Mouse (Mus musculus): ENCODE results near the gene Rgs11. TPM values are rescaled to one million over a fixed set of nuclear protein-coding genes. Genes with fewer than 3 reads are reported as not detected.
A peak's percentile ranks its signal among the peaks of the same experiment; 100 is the strongest.

The Rgs11 gene
- polyA plus RNA-seq, 1 experiment = 4.7 TPM

- Histone ChIP-seq H3K4me1 (ENCODE audit: control insufficient read depth, insufficient read depth, low read length) (peaks cover 23% of the 10 kb centered on the region), H3K27ac (ENCODE audit: insufficient read depth, low read depth, low read length) (peak overlapping the region; percentile 57), H3K4me3 (ENCODE audit: insufficient read depth, low read length) (peak overlapping the region; percentile 68)
- TF ChIP-seq POLR2A (IDR thresholded peaks at IDR 0.05; ENCODE audit: borderline replicate concordance, low read depth, low read length) (no peak), CTCF (IDR thresholded peaks at IDR 0.05; ENCODE audit: low read depth, low read length) (peak; percentile 84)
Measured at GRCm38 (mm10) chr17:26243471-26244100, 40.8 kb downstream of the Rgs11 start.

GRCm38 (mm10) chr17:26244101-26244841 lies 41.5 kb downstream of the Rgs11 start, which contains the start of gene Fam234a:
Fam234a (minus strand) TSS chr17:26244242.
- Histone ChIP-seq H3K4me1 (ENCODE audit: control insufficient read depth, insufficient read depth, low read length) (peaks cover 23% of the 10 kb centered on the region), H3K4me3 (ENCODE audit: insufficient read depth, low read length) (peak within 1 kb of the TSS; percentile 68), H3K27ac (ENCODE audit: insufficient read depth, low read depth, low read length) (peak within 1 kb of the TSS; percentile 69)
- TF ChIP-seq CTCF (IDR thresholded peaks at IDR 0.05; ENCODE audit: low read depth, low read length) = no peak
- TF ChIP-seq POLR2A (IDR thresholded peaks at IDR 0.05; ENCODE audit: borderline replicate concordance, low read depth, low read length) = no peak

- Histone ChIP-seq H3K4me3 (ENCODE audit: insufficient read depth, low read length) (peak overlapping the region; percentile 82; the same call in 1 of the 2 replicates), H3K4me1 (ENCODE audit: control insufficient read depth, insufficient read depth, low read length) (peaks cover 15% of the 10 kb centered on the region), H3K27ac (ENCODE audit: insufficient read depth, low read depth, low read length) (peak overlapping the region; percentile 86)
- TF ChIP-seq POLR2A (IDR thresholded peaks at IDR 0.05; ENCODE audit: borderline replicate concordance, low read depth, low read length) = no peak
- no peak for TF ChIP-seq CTCF (IDR thresholded peaks at IDR 0.05; ENCODE audit: low read depth, low read length)
Measured at GRCm38 (mm10) chr17:26251886-26252538, 49.3 kb downstream of the Rgs11 start.

GRCm38 (mm10) chr17:26252539-26253251 lies 49.9 kb downstream of the Rgs11 start, which contains the start of gene Luc7l:
Luc7l (plus strand) TSS chr17:26252896.
- Histone ChIP-seq H3K4me1 (ENCODE audit: control insufficient read depth, insufficient read depth, low read length) (peaks cover 15% of the 10 kb centered on the region), H3K4me3 (ENCODE audit: insufficient read depth, low read length) (peak within 1 kb of the TSS; percentile 82), H3K27ac (ENCODE audit: insufficient read depth, low read depth, low read length) (peak within 1 kb of the TSS; percentile 86)
- TF ChIP-seq POLR2A (IDR thresholded peaks at IDR 0.05; ENCODE audit: borderline replicate concordance, low read depth, low read length) = 0 out of 2 replicates have a peak, but pooled peaks have one; percentile 24
- no peak for TF ChIP-seq CTCF (IDR thresholded peaks at IDR 0.05; ENCODE audit: low read depth, low read length)

- Histone ChIP-seq H3K27ac (ENCODE audit: insufficient read depth, low read depth, low read length) (peak overlapping the region; percentile 86), H3K4me1 (ENCODE audit: control insufficient read depth, insufficient read depth, low read length) (peaks cover 15% of the 10 kb centered on the region), H3K4me3 (ENCODE audit: insufficient read depth, low read length) (peak overlapping the region; percentile 82)
- TF ChIP-seq POLR2A (IDR thresholded peaks at IDR 0.05; ENCODE audit: borderline replicate concordance, low read depth, low read length) (no peak), CTCF (IDR thresholded peaks at IDR 0.05; ENCODE audit: low read depth, low read length) (no peak)
Measured at GRCm38 (mm10) chr17:26253399-26253798, 50.6 kb downstream of the Rgs11 start.

DNA sequence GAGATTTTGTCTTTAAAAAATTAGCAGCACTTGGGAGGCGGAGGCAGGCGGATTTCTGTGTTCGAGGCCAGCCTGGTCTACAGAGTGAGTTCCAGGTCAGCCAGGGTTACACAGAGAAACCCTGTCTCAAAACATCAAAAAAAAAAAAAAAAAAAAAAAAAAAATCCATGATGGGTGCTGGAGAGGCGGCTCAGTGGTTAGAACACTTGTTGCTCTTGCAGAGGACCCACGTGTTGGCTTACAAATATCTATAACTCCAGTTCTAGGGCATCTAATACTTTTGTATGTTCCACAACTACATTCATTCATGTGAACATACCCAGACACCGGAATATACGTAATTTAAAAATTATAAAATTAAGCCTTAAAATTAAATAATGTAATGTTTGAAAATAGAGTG lies 52.6 kb downstream of the Rgs11 start:
- Histone ChIP-seq H3K4me1 (ENCODE audit: control insufficient read depth, insufficient read depth, low read length) (peaks cover 15% of the 10 kb centered on the region), H3K4me3 (ENCODE audit: insufficient read depth, low read length) (no peak overlapping the region), H3K27ac (ENCODE audit: insufficient read depth, low read depth, low read length) (no peak overlapping the region)
- no peak for TF ChIP-seq POLR2A (IDR thresholded peaks at IDR 0.05; ENCODE audit: borderline replicate concordance, low read depth, low read length)
- TF ChIP-seq CTCF (IDR thresholded peaks at IDR 0.05; ENCODE audit: low read depth, low read length) = no peak

Other genes with a start within 250 kb of the Rgs11 start
- 12.1 and 12.7 TPM in 2 replicates for gene Capn15, start 217.2 kb upstream of the Rgs11 start, polyA plus RNA-seq (2012; ENCODE audit: insufficient read depth, insufficient read length, missing spikeins)
- 7.9 and 8.3 TPM in 2 replicates for gene Rab11fip3, start 133.4 kb upstream of the Rgs11 start, polyA plus RNA-seq (2012; ENCODE audit: insufficient read depth, insufficient read length, missing spikeins)
- gene Decr2, start 112.6 kb upstream of the Rgs11 start, polyA plus RNA-seq (2012; ENCODE audit: insufficient read depth, insufficient read length, missing spikeins) = 29.0 and 30.7 TPM in 2 replicates
- 25.6 and 28.4 TPM in 2 replicates for gene Nme4, start 107.3 kb upstream of the Rgs11 start, polyA plus RNA-seq (2012; ENCODE audit: insufficient read depth, insufficient read length, missing spikeins)
- gene Tmem8, start 89.7 kb upstream of the Rgs11 start, polyA plus RNA-seq (2012; ENCODE audit: insufficient read depth, insufficient read length, missing spikeins) = 58.4 and 67.5 TPM in 2 replicates
- 72.1 and 74.7 TPM in 2 replicates for gene Mrpl28, start 79.5 kb upstream of the Rgs11 start, polyA plus RNA-seq (2012; ENCODE audit: insufficient read depth, insufficient read length, missing spikeins)
- 31.6 and 40.1 TPM in 2 replicates for gene Axin1, start 64.3 kb upstream of the Rgs11 start, polyA plus RNA-seq (2012; ENCODE audit: insufficient read depth, insufficient read length, missing spikeins)
- not detected in 2 replicates for gene Pdia2, start 3.9 kb upstream of the Rgs11 start, polyA plus RNA-seq (2012; ENCODE audit: insufficient read depth, insufficient read length, missing spikeins)
- not detected in 2 replicates for gene Arhgdig, start 4.8 kb downstream of the Rgs11 start, polyA plus RNA-seq (2012; ENCODE audit: insufficient read depth, insufficient read length, missing spikeins)
- 117 and 136 TPM in 2 replicates for gene Fam234a, start 41.3 kb downstream of the Rgs11 start, polyA plus RNA-seq (2012; ENCODE audit: insufficient read depth, insufficient read length, missing spikeins)
- gene Luc7l, start 49.9 kb downstream of the Rgs11 start, polyA plus RNA-seq (2012; ENCODE audit: insufficient read depth, insufficient read length, missing spikeins) = 37.4 and 41.2 TPM in 2 replicates
- 6.6 and 7.9 TPM in 2 replicates for gene Neurl1b, start 211.9 kb downstream of the Rgs11 start, polyA plus RNA-seq (2012; ENCODE audit: insufficient read depth, insufficient read length, missing spikeins)